Comparison of ENCODE assay signal across 8 mouse cellular contexts in genomic region chr17:85089621-85090020, GRCm38 (mm10). TPM values are rescaled to one million over a fixed set of nuclear protein-coding genes. Genes with fewer than 3 reads are reported as not detected.
DNase-seq lines count a peak whose midpoint lies in the region; ATAC-seq lines count a peak whose summit lies in the region.

No protein-coding gene starts in this region.

- no peaks in the 10 kb centered on the region for H3K36me3 ChIP-seq in neural tube, embryonic 11.5 days (ENCODE audit: control insufficient read depth, insufficient read depth, low read length)

- DNase-seq in cerebellum, adult 9-10 months, result peak; percentile 60
- DNase-seq in cerebellum, adult 8-10 months, result no peak
- DNase-seq in neural tube, embryonic 11.5 days (ENCODE audit: low spot score), result no peak
- DNase-seq in neural tube, embryonic 10.5 days (ENCODE audit: extremely low spot score, low spot score), result no peak
- DNase-seq in forelimb bud, embryonic 11.5 days (ENCODE audit: low read depth, low spot score), result peak; percentile 23
- no peak for DNase-seq in right cerebral cortex, adult 18-20 months
- DNase-seq in ovary, adult 18-20 months (ENCODE audit: low spot score), result no peak

- peak overlapping the region; percentile 72 for H3K27ac ChIP-seq in neural tube, embryonic 11.5 days (ENCODE audit: low read depth, low read length)

- ATAC-seq in neural tube, embryonic 11.5 days (ENCODE audit: insufficient read depth, low FRiP score, low TSS enrichment), result peak; percentile 9
- ATAC-seq in megakaryocyte-erythroid progenitor cell, adult 5-6 weeks (replicated peaks; ENCODE audit: low FRiP score, low TSS enrichment, poor library complexity, severe bottlenecking), result peak; percentile 8; the same call in 1 of the 2 replicates

- WGBS in neural tube, embryonic 11.5 days, result 2% methylated on average over 16 of the region's 16 CpGs

- H3K4me1 ChIP-seq in neural tube, embryonic 11.5 days (ENCODE audit: control insufficient read depth, insufficient read depth, low read length), result peaks cover 2% of the 10 kb centered on the region; the same call in 1 of the 2 replicates

- no peaks in the 10 kb centered on the region for H3K9me3 ChIP-seq in neural tube, embryonic 11.5 days (ENCODE audit: control insufficient read depth, low read length)

- H3K4me2 ChIP-seq in neural tube, embryonic 11.5 days (ENCODE audit: low read depth), result peak overlapping the region; percentile 59

- H3K9ac ChIP-seq in neural tube, embryonic 11.5 days (ENCODE audit: low read length), result peak overlapping the region; percentile 65

- no peaks in the 10 kb centered on the region for H3K27me3 ChIP-seq in neural tube, embryonic 11.5 days (ENCODE audit: control insufficient read depth, insufficient read depth, low read length)

- peak overlapping the region; percentile 55 for H3K4me3 ChIP-seq in neural tube, embryonic 11.5 days (ENCODE audit: low read depth, low read length)

RNA-seq across cellular contexts. Expression of gene Prepl, which starts 0.4 kb away (rescaled TPM):
- polyA plus RNA-seq in neural tube, embryonic 11.5 days (2014; fragmentation: Nextera tagmentation; extraction: Ambion mirVana), result 67.7 and 75.6 TPM in 2 replicates
- 24.8 and 26.5 TPM in 2 replicates for total RNA-seq in megakaryocyte-erythroid progenitor cell, adult 5-6 weeks (2014; fragmentation: Nextera tagmentation)
- 32.8 and 44.5 TPM in 2 replicates for total RNA-seq in megakaryocyte-erythroid progenitor cell, adult 5-6 weeks (2017)

RNA-seq across cellular contexts. Expression of gene Camkmt, which starts 0.7 kb away (rescaled TPM):
- 11.3 and 12.1 TPM in 2 replicates for polyA plus RNA-seq in neural tube, embryonic 11.5 days (2014; fragmentation: Nextera tagmentation; extraction: Ambion mirVana)
- total RNA-seq in megakaryocyte-erythroid progenitor cell, adult 5-6 weeks (2014; fragmentation: Nextera tagmentation), result 5.6 and 7.8 TPM in 2 replicates
- total RNA-seq in megakaryocyte-erythroid progenitor cell, adult 5-6 weeks (2017), result 1.6 and 3.1 TPM in 2 replicates

Comparison
In these comparisons a context has a peak if more than half of its experiments do, and no peak if none do; other contexts are left out.
1. DNase-seq: peak in cerebellum, adult 9-10 months (single experiment) and forelimb bud, embryonic 11.5 days (single experiment); none in cerebellum, adult 8-10 months (single experiment), neural tube, embryonic 11.5 days (single experiment), neural tube, embryonic 10.5 days (single experiment), right cerebral cortex, adult 18-20 months (single experiment) and ovary, adult 18-20 months (single experiment).